Mouse (Mus musculus): ENCODE data around the gene Scp2. TPM values are rescaled to one million over a fixed set of nuclear protein-coding genes. Genes with fewer than 3 reads are reported as not detected.
A peak's percentile ranks its signal among the peaks of the same experiment; 100 is the strongest.

The Scp2 gene
- polyA plus RNA-seq, 1 experiment = 115 TPM

DNA sequence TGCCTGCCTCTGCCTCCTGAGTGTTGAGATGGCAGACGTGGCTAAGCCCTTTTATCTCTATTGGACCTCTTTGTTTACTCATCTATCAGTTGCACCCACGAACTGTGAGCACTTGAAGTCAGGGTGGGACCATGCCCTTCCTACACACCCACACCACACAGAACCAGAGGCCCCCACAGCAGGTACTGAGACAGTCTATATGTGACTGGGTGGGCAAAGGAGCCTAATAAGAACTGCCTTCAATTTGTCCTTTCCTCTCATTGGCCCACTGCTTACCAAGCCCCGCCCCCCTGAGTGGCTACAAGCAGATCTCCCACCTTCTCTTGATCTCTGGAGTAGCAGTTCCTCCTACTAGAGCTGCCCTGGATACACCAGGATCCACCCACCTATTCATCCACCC is 118.6 kb downstream of the Scp2 start:
- no peak for TF ChIP-seq CTCF (IDR thresholded peaks at IDR 0.05; ENCODE audit: borderline replicate concordance, extremely low read depth, insufficient read depth, insufficient read length)
- no peak for TF ChIP-seq POLR2A (IDR thresholded peaks at IDR 0.05; ENCODE audit: borderline replicate concordance, extremely low read depth, insufficient read depth, insufficient read length, poor library complexity, severe bottlenecking)
- no peak for DNase-seq (ENCODE audit: low read depth)

DNA sequence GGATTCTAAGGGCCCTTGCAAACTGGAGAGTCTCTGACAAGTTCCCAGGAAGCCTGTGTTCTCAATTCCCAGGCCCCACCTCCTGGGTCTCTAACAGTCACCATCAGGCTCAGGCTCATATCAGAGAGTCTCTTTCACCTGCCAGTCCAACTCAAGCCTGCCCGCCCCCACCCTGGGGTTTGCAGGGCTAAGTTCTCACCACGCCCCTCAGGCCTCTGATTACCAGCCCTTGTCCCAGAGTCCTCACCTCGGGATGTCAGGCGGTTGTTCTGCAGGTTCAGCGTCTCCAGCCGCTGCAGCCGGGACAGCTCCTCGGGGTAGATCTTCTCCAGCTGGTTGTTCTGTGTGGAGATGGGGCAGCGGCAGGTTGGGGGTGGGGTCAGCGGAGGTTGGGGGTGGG is 119.5 kb downstream of the Scp2 start:
- no peak for DNase-seq (ENCODE audit: low read depth)
- TF ChIP-seq CTCF (IDR thresholded peaks at IDR 0.05; ENCODE audit: borderline replicate concordance, extremely low read depth, insufficient read depth, insufficient read length) (no peak), POLR2A (IDR thresholded peaks at IDR 0.05; ENCODE audit: borderline replicate concordance, extremely low read depth, insufficient read depth, insufficient read length, poor library complexity, severe bottlenecking) (no peak)

GRCm38 (mm10) chr4:108024641-108025040 is 120.2 kb downstream of the Scp2 start:
- no peak for TF ChIP-seq POLR2A (IDR thresholded peaks at IDR 0.05; ENCODE audit: borderline replicate concordance, extremely low read depth, insufficient read depth, insufficient read length, poor library complexity, severe bottlenecking)
- DNase-seq (ENCODE audit: low read depth) = no peak

GRCm38 (mm10) chr4:108023186-108023585 is 121.6 kb downstream of the Scp2 start:
- DNase-seq (ENCODE audit: low read depth) = no peak
- no peak for TF ChIP-seq CTCF (IDR thresholded peaks at IDR 0.05; ENCODE audit: borderline replicate concordance, extremely low read depth, insufficient read depth, insufficient read length)
- no peak for TF ChIP-seq POLR2A (IDR thresholded peaks at IDR 0.05; ENCODE audit: borderline replicate concordance, extremely low read depth, insufficient read depth, insufficient read length, poor library complexity, severe bottlenecking)

DNA sequence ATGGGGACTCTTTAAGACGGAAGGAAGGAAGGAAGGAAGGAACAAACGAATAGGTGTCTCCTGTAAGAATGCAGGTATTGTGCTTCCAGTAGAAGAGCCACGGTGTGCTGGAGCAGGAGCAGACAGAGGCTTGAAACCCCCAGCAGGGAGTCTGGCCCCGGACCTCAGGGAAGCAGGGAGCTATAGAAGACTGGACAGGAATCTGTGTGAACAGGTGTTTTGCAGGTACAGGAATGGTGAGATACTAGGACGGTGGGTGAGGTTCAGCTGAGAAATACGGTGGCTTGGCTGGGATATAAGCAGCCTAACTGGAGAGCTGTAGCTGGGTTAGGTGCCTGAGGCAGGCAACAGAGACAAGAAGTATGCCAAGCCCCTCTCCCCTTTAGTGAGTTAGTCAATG is 124.6 kb downstream of the Scp2 start:
- TF ChIP-seq CTCF (IDR thresholded peaks at IDR 0.05; ENCODE audit: borderline replicate concordance, extremely low read depth, insufficient read depth, insufficient read length) (no peak), POLR2A (IDR thresholded peaks at IDR 0.05; ENCODE audit: borderline replicate concordance, extremely low read depth, insufficient read depth, insufficient read length, poor library complexity, severe bottlenecking) (no peak)
- DNase-seq (ENCODE audit: low read depth) = no peak

DNA sequence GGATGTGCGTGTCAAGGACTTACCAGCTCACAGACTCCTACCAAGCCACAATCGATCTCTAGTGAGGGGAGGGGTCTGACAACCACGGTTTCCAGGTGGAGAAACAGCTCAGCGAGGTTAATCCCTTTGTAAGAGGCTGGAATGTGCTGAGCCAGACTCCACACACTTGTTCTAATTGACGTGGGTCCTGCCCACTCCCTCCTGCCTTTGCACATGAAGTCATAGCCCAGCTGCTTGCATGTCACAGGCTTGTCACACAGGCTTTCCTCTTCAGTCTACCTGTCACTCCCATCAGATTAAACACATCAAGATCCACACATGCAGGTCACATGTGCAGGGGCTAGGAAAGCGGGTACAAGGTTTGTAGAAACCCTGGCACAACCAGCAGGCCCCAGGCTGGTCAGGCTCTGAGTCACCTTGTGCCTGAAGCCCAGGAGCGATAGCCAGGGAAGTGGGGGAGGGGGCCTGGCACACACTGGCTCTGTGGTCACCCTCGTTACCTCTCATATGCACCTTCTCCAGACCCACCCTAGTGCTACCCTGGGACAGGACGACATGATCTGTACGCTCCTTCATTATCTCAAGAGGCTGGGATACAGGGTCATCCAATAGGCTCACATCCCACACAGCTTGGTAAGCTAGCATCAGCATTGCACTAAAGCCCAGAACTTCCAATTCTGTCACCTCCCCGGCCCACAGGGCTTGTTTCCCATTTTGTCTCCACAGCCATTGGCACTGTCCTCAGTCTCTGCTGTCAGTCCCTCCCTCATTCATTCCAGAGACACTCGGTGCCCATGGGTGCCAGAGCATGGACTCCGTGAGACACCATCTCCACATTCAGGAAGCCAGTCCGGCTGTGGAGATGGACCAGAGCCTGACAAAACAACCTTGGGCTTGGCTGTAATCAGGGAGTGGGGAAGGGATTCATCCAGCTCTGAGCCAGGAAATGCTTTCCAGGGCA is 125.6 kb downstream of the Scp2 start:
- TF ChIP-seq POLR2A (IDR thresholded peaks at IDR 0.05; ENCODE audit: borderline replicate concordance, extremely low read depth, insufficient read depth, insufficient read length, poor library complexity, severe bottlenecking) = no peak
- no peak for TF ChIP-seq CTCF (IDR thresholded peaks at IDR 0.05; ENCODE audit: borderline replicate concordance, extremely low read depth, insufficient read depth, insufficient read length)
- peak; percentile 61 for DNase-seq (ENCODE audit: low read depth)

- DNase-seq (ENCODE audit: low read depth) = no peak
- TF ChIP-seq CTCF (IDR thresholded peaks at IDR 0.05; ENCODE audit: borderline replicate concordance, extremely low read depth, insufficient read depth, insufficient read length) = no peak
- TF ChIP-seq POLR2A (IDR thresholded peaks at IDR 0.05; ENCODE audit: borderline replicate concordance, extremely low read depth, insufficient read depth, insufficient read length, poor library complexity, severe bottlenecking) = no peak
These were observed 126.4 kb downstream of the Scp2 start for GRCm38 (mm10) chr4:108018241-108018923.

DNA sequence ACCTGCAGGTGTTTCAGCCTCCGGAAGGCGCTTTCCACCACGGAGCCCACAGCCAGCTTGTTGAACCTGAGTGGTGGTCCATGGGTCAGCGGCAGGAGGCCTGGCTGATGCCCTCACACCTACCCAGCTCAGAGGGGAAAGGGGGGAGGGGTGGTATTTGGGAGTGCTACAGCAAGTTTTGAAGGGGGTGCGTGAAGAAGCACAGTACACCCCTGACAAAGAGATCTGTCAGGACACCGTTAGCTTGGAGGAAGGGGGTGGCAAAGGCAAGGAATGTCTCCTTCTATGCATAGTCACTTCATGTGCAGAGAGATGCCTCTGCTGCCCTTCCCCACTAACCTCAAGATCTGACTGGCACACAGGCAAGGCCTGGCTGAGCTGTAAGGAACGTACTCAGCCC is 127.0 kb downstream of the Scp2 start:
- no peak for TF ChIP-seq POLR2A (IDR thresholded peaks at IDR 0.05; ENCODE audit: borderline replicate concordance, extremely low read depth, insufficient read depth, insufficient read length, poor library complexity, severe bottlenecking)
- no peak for TF ChIP-seq CTCF (IDR thresholded peaks at IDR 0.05; ENCODE audit: borderline replicate concordance, extremely low read depth, insufficient read depth, insufficient read length)

GRCm38 (mm10) chr4:108016321-108016720 is 128.5 kb downstream of the Scp2 start:
- no peak for DNase-seq (ENCODE audit: low read depth)
- TF ChIP-seq CTCF (IDR thresholded peaks at IDR 0.05; ENCODE audit: borderline replicate concordance, extremely low read depth, insufficient read depth, insufficient read length) = no peak
- TF ChIP-seq POLR2A (IDR thresholded peaks at IDR 0.05; ENCODE audit: borderline replicate concordance, extremely low read depth, insufficient read depth, insufficient read length, poor library complexity, severe bottlenecking) = no peak

More for the DNA sequence above, 127.0 kb downstream of the Scp2 start:
- no peak for DNase-seq (ENCODE audit: low read depth)

- DNase-seq (ENCODE audit: low read depth) = no peak
- no peak for TF ChIP-seq CTCF (IDR thresholded peaks at IDR 0.05; ENCODE audit: borderline replicate concordance, extremely low read depth, insufficient read depth, insufficient read length)
- no peak for TF ChIP-seq POLR2A (IDR thresholded peaks at IDR 0.05; ENCODE audit: borderline replicate concordance, extremely low read depth, insufficient read depth, insufficient read length, poor library complexity, severe bottlenecking)
These were observed 129.6 kb downstream of the Scp2 start for GRCm38 (mm10) chr4:108015067-108015765.

GRCm38 (mm10) chr4:108014466-108014865 is 130.3 kb downstream of the Scp2 start:
- TF ChIP-seq POLR2A (IDR thresholded peaks at IDR 0.05; ENCODE audit: borderline replicate concordance, extremely low read depth, insufficient read depth, insufficient read length, poor library complexity, severe bottlenecking) (no peak), CTCF (IDR thresholded peaks at IDR 0.05; ENCODE audit: borderline replicate concordance, extremely low read depth, insufficient read depth, insufficient read length) (no peak)
- DNase-seq (ENCODE audit: low read depth) = no peak

All from brain, embryonic 14.5 days (tissue).